Mouse (Mus musculus) spleen, postnatal 36 days (tissue): ENCODE measurements around the gene Plcb4.
"Not testable (repeated sequence)": the region's sequence is repeated elsewhere in the genome, so short reads cannot be mapped to it uniquely, and the experiment has no call there.

Source experiments
- DNase-seq, 2 experiments: peaks; one replicate each; pipeline ENCODE4 v3.0.0; 2022; ENCODE audit warnings: low spot score in 2 of 2, mixed read lengths in 1 of 2

Gene Plcb4

DNA sequence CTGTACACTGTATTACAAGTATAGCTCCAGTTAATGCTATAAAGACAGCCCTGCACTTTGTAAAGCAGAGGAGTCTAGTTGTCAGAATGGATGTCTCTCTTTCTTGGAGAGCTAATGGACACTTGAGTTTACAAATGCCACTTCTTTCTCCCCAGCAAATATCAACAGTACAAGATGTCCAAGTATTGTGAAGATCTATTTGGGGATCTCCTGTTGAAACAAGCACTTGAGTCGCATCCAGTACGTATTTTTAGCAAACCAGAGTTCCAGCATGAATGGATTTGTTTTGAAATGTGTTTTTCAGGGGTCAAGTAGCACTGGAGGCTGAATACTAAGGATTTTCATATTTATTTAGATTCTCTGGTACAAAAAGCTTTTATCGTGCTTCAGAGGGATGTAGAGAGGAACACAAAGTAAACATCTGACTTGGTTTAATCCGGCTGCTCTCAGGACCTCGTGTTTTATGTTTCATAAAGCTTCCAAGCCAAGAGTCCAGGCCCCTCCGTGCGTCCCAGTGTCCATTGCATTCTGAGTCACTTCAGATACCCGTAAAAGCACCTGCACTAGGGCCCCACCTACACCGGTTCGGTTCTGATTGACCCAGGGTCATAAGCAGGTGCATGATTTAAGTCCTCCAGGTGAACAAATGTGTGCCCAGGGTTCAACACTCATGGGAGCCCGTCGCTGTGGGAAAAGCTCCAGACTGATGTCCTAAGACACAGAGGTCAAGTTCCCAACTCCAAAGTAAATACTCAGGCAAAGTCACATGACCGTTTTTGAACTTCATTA lies 296.1 kb downstream of the Plcb4 start:
- DNase-seq: no peak

DNA sequence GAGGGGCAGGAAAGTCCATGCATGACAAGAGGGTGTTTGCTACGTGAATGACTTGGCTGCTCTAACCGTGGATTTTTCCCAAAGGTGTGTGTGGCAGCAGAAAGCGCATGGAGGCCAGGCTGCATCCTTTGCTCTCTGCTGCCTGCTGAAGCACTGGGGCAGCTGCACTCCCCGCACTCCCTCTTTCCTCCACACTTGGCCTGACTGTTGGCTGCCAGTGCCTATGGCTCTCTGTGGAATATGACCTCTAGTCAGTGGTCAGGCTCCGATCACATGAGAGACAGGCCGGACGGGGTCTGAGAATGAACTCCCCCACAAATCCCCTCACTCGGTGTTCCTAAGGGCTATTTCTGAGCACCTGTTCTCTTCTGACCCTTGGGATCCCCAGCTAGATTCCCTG lies 297.0 kb downstream of the Plcb4 start:
- DNase-seq: no peak

DNA sequence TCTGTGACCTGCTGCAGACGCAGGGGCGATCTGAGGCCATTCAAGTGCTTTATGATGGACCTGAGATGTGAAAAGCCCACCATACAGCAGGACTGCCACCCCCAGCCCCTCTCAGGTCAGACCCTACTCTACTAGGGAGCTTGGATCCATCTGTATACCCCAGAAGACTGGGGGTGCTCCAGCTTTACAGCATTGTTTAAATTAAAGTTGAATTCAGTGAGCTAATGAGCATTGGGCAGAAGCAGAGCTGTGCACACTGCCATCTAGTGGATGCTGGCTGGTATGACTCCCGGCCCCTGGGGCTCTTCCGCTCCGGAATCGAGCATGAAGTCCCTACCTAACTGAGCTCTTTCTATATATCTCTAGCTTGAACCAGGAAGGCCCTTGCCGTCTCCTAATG lies 298.9 kb downstream of the Plcb4 start:
- DNase-seq: no peak

DNA sequence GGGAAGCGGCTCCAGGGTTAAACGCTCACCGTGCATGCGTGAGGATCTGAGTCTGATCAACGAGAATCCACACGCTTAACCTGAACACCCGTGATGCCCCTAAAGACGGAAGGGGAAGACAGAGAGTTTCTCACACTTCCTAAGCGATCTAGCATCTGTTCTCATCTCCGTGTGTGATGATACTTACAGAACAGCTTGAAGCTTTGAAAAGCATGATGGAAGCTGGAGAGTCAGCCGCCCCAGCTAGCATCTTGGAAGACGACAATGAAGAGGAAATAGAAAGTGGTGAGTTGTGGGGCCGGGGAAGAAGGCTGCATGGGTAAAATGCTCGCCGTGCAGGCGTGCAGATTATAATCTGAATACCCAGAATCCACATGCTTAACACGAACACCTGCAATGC lies 299.6 kb downstream of the Plcb4 start:
- no peak for DNase-seq

DNA sequence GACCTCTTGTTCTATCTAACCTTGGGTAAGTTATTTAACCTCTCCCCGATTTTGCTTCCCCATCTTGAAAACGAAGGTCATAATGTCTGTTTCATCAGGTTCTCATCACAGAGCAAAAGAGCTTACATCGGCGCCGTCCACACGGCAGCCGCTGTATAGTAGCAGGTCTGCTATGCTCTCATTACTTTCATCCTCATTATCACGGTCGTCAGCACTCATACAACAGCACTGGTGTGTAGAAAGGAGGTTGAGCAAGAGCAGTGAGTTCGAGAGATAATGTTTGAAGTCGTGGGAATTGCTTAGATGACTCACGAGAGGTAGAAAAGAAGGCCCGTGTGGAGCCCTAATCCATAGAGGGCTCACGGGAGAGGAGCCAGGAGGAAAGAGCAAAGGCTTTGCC lies 304.3 kb downstream of the Plcb4 start:
- no peak for DNase-seq

DNA sequence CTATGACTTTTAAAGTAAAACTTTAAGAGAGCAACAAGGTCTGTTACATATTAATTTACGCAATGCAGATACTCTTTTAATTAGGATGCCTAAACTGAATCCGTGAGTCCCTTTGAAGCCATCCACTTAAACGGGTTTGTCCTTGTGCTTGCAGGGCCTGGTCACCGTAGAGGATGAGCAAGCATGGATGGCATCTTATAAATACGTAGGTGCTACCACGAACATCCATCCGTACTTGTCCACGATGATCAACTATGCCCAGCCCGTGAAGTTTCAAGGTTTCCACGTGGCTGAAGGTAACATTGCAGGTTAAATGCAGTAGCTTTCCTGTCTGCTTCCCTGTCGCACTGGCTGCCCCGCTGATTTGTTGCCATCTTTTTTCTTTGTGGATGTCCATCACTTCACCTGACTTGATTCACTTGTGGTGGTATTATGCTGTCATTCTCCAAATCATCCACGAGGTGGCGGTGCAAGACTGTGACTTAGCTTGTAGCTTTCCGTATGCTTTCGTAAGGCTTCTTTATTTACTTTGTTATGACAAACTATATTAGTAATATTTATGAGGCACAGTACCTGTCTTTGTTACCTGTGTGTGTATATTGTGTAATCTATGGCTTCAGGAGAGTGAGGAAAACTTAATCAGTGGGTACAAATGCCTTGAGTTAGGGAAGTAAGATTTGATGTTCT lies 308.2 kb downstream of the Plcb4 start:
- no peak for DNase-seq

DNA sequence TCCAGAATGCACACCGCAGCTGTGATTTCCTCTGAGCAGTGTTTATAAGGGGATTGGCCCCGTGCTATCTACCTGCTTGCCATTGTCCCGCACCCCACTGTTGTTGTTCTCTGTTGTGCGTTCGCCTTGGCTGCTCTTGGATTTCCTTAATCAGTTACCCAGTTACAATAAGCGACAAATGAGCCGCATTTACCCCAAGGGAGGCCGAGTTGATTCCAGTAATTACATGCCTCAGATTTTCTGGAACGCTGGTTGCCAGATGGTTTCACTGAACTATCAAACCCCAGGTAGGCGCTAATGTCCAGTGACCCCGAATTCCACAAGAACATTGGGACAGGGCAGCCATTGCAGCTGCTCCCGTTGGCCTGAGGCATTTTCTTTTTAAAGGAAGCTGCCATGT lies 309.3 kb downstream of the Plcb4 start:
- no peak for DNase-seq

DNA sequence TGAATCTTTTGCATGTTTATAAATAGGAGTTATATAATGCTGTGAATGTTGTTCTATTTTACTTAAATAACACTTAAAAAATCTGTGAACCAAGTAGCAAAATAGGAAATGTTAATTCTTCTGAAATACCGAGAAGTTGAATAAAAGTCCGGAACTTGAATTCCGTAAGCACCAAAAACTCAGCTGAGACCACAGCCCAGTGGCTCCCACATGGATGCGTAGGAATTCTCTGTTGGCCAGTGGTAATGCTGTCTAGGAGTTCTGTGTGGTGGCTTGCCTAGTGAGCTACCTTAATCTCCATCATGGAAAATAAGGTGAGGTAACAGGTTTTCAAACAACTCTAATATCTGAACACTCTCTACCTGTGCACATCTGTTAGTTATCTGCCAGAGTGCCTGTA lies 312.1 kb downstream of the Plcb4 start:
- no peak for DNase-seq

DNA sequence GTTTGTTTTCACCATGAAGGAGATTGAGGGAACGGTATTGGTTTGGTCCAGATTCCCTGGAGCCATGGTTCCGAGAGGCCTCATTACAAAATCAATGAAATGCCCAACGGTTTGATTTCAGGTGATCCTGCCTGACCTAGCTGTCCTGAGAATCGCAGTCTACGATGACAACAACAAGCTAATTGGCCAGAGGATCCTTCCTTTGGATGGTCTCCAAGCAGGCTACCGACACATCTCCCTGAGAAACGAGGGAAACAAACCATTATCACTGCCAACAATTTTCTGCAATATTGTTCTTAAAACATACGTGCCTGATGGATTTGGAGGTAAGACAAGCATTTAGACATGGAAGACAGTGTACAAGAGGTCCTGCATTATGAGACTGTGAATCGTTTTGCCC lies 317.2 kb downstream of the Plcb4 start:
- no peak for DNase-seq

DNA sequence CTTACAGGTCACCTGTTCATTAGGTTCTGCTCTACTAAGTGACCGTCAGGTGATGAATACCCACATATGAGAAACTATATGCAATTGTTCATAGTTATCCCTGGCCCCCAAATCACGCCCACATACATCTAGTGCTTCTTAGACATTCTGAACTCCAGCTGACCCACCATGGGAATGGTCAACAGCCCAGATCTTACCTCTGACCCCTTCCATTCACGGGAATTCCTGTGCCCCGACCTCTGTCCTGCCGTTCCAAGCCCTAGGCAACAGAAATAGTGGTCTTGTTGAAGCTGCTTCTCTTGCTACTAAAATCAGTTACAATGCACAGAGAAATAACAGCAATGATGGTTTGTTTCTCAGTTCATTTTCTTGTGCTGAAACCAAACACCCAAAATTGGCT lies 320.0 kb downstream of the Plcb4 start:
- no peak for DNase-seq

DNA sequence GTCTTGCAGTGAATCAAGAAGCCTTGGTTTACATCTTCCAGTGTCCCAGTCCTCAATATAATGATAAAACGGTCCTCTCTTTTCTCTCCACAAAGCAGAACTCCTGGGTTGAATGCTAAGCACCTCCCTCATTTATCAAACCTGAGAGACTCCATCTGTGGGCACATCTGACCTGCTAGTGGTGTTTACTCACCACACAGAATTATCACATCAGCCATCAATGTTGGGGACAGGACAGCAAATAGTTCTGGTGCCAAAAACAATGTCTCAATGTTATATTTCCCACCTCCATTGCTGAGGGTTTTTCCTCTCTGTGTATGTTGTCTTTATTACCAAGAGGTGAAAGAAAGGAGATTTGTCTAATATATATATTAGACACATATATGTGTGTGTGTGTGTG lies 321.6 kb downstream of the Plcb4 start:
- DNase-seq: no peak

DNA sequence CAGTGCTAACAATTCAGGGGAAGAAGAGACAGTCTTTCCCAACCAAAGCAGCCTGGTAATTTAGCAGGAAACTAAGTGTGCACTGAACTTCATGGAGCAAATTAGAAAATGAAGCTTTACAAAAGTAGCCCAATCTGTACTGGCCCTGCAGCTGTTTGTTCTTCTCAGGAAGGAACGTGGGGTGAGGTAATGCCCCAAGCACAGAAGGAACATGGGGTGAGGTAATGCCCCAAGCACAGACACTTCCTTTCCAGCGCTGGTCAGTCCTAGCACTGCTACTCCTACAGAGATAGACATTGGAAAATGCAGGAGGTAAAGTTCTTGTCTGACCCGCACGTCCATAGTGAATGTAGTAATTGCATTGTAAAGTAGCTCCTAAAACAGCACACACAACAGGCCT lies 325.2 kb downstream of the Plcb4 start:
- no peak for DNase-seq

DNA sequence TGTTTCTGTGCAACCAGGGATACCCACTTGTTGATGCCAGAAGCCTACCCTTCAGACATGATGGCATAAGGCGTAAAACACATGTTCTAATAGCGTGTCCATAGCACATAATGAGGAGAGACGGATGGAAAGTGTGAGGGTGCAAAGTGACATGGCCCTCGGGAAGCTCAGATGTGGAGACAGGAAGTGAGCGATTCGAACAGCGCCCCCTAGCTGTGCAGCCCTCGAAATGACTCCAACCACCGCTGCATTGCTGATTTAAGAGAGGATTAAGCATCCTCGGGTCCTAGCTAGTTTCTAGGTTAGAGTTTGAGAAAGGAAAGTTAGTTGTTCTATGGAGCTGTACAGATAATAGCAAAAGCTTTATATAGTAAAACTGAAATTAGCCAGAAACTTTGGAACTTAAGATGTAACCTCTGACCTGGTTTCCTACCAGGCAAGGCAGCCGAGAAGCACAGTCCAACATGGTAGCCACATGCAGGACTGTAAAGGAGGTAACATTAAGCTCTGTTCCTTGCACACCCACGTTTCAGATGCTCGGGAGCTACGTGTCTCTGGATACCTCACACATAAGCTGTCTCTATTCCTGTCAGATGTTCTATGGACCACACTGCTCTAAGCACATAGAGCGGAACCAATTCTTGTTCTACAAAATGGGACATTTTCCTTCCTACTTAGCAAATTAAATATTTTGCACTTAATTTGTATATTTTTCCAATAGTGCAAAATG lies 326.9 kb downstream of the Plcb4 start:
- DNase-seq: no peak

DNA sequence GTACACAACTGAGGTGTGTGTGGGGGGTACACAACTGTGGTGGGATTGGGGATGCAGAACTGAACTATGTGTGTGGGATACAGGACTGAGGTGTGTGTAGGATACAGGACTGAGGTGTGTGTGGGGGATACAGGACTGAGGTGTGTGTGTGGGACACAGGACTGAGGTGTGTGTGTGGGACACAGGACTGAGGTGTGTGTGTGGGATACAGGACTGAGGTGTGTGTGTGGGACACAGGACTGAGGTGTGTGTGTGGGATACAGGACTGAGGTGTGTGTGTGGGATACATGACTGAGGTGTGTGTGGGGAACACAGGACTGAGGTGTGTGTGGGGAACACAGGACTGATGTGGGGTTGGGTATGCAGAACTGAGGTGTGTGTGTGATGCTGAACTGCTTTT lies 329.7 kb downstream of the Plcb4 start:
- DNase-seq: not testable (repeated sequence)

DNA sequence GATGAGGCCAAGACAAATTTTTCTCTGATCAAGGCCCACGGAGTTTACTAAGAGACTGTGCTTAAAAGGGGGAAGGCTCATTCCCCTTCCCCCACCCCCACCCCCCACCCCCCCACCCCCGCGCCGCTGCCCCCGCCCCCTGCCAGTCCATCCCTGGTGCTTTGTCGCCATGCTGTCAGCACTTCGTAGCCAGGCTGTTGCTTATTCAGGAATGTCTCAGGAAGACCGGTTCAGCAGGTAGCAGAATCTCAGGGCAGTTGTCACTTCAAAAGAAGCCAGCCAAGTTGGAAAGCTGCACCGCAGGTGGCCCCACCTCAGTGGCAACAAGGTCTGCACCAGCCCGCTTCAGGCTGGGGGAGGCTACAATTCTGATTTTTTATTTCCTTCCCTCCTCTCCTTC lies 331.9 kb downstream of the Plcb4 start:
- DNase-seq: not testable (repeated sequence)

DNA sequence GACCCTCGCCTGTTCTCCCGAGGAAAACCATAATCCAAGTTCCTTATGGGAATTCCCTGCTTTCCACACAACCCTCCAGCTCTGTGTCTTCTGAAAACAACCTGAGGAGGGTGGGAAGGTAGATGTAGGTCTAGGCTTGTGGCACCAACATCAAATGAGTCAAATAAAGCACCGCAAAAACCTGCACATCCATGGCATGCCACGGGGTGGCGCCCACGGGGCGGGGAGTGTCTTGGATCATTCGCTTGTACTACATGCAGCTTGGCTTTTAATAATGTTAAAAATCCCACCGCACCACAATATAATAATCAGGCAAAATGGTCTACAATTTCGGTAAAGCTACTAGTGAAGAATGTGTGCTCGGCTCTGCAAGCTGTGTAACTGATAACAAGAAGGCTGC lies 334.5 kb downstream of the Plcb4 start:
- DNase-seq: no peak

DNA sequence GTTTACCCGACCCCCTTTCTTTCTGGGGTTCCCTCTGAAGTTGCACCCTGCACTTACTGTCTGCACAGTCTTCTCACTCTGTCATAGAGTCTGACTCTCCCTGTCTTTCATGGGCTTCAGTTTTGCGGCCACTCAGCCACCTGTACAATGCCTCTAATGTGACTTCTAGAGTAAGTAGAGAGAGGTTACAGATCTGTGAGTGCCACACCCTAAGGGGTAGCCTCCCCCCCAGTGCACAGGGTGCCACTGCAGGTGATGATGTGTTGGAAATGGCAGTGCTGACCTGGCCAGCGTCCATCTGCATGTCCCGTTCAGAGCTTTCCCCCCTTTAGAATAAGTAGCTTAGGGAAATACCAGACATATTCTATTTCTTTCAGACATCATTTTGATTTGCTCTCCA lies 336.4 kb downstream of the Plcb4 start:
- no peak for DNase-seq

DNA sequence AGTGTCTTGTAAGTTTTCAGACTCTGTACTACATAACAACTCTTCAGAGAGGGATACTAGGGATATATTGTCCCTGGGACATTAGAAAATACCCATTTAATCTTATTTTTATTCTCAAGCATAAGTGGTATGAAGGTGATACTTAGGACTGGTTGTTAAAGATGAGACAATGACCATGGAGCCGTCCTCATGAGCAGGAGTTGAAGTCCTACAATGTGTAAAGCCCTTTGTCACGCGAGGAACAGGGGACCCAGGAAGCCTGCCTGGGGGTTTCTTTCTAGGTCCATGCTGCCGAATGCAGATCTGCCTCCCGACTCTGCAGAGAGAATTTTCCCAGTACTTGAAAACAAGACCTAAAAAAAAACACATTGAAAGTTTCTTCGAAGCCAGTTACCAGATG lies 338.1 kb downstream of the Plcb4 start:
- no peak for DNase-seq

DNA sequence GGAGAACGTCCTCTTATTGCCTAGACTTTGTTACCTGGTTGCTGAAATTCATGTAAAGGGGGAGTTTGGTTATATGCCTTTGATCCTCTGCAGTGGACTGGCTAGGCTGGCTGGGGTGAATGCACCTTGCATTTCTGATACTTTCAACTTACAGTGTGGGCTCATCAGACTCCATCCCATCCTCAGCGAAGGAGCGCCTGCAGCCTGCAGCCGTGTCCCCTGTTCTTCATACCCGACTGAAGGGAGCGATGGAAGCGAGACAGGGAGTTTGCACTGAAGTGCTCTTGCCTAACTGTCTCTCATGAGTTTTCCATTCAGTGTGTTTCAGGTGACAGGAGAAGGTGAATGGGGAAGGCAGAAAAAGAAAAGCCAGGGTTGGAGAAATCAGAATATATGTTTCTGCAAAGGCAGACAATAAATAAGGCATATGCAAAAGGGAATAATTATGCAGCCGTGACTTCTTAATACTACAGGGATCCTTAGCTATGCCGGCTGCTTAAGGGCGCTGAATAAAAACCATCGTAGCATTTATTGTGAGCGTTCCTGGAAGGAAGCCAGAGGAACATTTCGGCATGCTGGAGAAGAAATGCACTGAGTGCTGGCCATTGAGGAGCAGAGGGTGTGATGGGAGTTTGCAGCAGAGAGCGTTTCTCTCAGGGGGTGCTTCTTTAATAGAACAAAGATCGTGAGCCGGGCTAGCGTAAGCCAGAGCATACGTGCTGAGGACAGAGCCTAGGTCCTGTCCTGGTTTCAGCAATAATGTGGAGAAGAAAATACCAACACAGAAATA lies 338.7 kb downstream of the Plcb4 start:
- DNase-seq: no peak

DNA sequence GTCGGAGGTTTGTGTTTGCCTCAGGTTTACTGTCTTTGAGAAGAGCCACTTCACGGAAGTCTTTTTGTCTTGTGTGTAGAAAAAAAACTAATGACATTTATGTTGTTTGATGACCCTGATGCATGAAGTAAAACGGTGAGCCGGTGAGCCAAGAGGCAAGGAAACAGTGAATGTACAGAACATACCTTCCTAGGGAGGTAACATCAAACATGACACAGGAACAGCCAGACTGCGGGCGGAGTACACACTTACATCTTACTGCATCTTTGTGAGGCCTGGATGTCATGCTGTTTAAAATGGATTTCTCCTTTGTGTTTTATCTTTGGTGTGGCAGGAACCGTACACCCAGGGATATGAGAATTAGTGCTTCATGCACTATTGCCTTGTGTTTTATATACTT lies 340.1 kb downstream of the Plcb4 start:
- no peak for DNase-seq

DNA sequence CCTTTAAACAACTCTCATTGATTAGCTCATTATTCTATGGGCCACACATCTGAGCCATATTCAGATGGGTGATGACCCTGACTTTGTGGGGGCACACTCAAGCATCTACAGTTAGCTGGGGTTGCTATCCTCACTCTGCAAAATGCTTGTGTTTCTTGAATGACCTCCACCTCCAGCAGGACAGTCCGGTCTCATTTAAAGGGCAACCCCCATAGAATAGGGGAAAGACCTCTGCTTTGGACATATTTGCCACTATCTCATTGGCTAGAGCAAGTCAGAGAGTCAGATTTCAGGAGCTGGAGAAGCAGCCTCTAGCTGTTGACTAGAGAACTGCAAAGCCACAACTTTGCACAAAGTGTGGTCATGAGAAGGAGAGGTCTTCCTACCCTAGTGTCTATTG lies 340.6 kb downstream of the Plcb4 start:
- no peak for DNase-seq

DNA sequence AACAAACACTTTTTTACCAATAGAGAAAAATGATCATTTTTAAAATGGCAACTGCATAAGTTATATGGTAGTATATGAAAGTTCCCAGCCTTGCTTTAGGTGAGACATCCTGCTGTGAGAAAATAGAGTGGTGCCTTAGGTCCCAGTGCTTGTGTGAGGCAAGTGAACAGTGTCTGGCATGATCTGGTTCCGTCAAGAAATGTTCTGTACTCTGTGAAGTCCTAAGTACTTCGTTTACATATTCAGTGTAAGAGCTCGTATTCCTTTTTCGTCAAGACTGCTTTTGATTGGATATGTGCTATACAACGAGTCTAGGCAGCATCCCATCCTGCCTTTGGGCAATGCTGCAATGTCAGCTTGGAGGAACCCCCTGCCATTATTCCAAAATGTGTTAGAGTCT lies 342.1 kb downstream of the Plcb4 start:
- DNase-seq: no peak
